Mouse (Mus musculus) liver, embryonic 12.5 days (tissue): ENCODE results near the gene Ptcra. TPM values are rescaled to one million over a fixed set of nuclear protein-coding genes. Genes with fewer than 3 reads are reported as not detected.
"Not testable (repeated sequence)": the region's sequence is repeated elsewhere in the genome, so short reads cannot be mapped to it uniquely, and the experiment has no call there.

Source experiments
- ATAC-seq: fragments of 200-750 bp; cut with Nextera tagmentation; 2 replicates; pipeline ENCODE4 v1.8.0; 2017; ENCODE audit warnings: moderate number of reproducible peaks, mild to moderate bottlenecking, moderate library complexity
- H3K27ac ChIP-seq: fragments of 300-500 bp; sonication (generic); 2 replicates; pipeline ENCODE4 v1.5.1; 2016; ENCODE audit warnings: mild to moderate bottlenecking
- H3K27me3 ChIP-seq: fragments of 300-500 bp; sonication (generic); replicated peaks from 2 replicates; pipeline ENCODE4 v1.6.1; 2016; ENCODE audit warnings: mild to moderate bottlenecking, moderate library complexity
- H3K36me3 ChIP-seq: fragments of 300-500 bp; sonication (generic); 2 replicates; pipeline ENCODE4 v1.6.1; 2016; ENCODE audit warnings: mild to moderate bottlenecking, moderate library complexity
- H3K4me1 ChIP-seq: fragments of 300-500 bp; sonication (generic); 2 replicates; pipeline ENCODE4 v1.6.1; 2016
- H3K4me2 ChIP-seq: fragments of 300-500 bp; sonication (generic); 2 replicates; pipeline ENCODE4 v1.6.1; 2016; ENCODE audit warnings: mild to moderate bottlenecking, moderate library complexity
- H3K4me3 ChIP-seq: fragments of 300-500 bp; sonication (generic); 2 replicates; pipeline ENCODE4 v1.5.1; 2016; ENCODE audit warnings: mild to moderate bottlenecking, moderate library complexity
- H3K9ac ChIP-seq: fragments of 300-500 bp; sonication (generic); 2 replicates; pipeline ENCODE4 v1.6.1; 2016; ENCODE audit warnings: mild to moderate bottlenecking, moderate library complexity
- H3K9me3 ChIP-seq: fragments of 300-500 bp; sonication (generic); replicated peaks from 2 replicates; pipeline ENCODE4 v1.6.1; 2016; ENCODE audit warnings: mild to moderate bottlenecking, moderate library complexity
- WGBS: fragments of 180-500 bp; shearing (Covaris S2); methylation state at CpG from one replicate; pipeline ENCODE4 v1.1.7; 2016; ENCODE audit not compliant: insufficient replicate concordance; 5-methylcytosine and 5-hydroxymethylcytosine counted together
- polyA plus RNA-seq: library from polyadenylated mRNA; unstranded; fragments of >200 nt; fragmentation: Nextera tagmentation; extraction: Ambion mirVana; gene quantifications from 2 replicates; pipeline ENCODE4 v1.2.1, GENCODE M21; 2016

Ptcra gene
- polyA plus RNA-seq = 0.60 and 0.62 TPM in 2 replicates

- H3K9ac ChIP-seq = no peak within 1 kb of the TSS
- peaks cover 7% of the 10 kb centered on the region; the same call in 1 of the 2 replicates for H3K4me1 ChIP-seq
- H3K4me3 ChIP-seq = no peak within 1 kb of the TSS
- no peaks in the 10 kb centered on the region for H3K9me3 ChIP-seq
- H3K4me2 ChIP-seq = no peak within 1 kb of the TSS
- ATAC-seq = no peak
- H3K27ac ChIP-seq = no peak within 1 kb of the TSS
- 26% methylated on average over 2 of the region's 2 CpGs for WGBS
- no peaks in the 10 kb centered on the region for H3K27me3 ChIP-seq
- H3K36me3 ChIP-seq = no peaks in the 10 kb centered on the region
Measured at GRCm38 (mm10) chr17:46763544-46763943, at the start of gene Ptcra. Gene Ptcra, minus strand, starts transcription at chr17:46763712.

GRCm38 (mm10) chr17:46812442-46812841, 48.9 kb upstream of the Ptcra start:
- H3K4me1 ChIP-seq = peaks cover 23% of the 10 kb centered on the region
- 83% methylated on average over 1 of the region's 1 CpGs for WGBS
- ATAC-seq = no peak
- no peak overlapping the region for H3K4me2 ChIP-seq
- H3K9me3 ChIP-seq = no peaks in the 10 kb centered on the region
- H3K27me3 ChIP-seq = no peaks in the 10 kb centered on the region
- H3K4me3 ChIP-seq = no peak overlapping the region
- no peak overlapping the region for H3K27ac ChIP-seq
- no peak overlapping the region for H3K9ac ChIP-seq
- H3K36me3 ChIP-seq = peaks cover 85% of the 10 kb centered on the region

GRCm38 (mm10) chr17:46810672-46811071, 47.2 kb upstream of the Ptcra start:
- H3K9me3 ChIP-seq = no peaks in the 10 kb centered on the region
- H3K27ac ChIP-seq = no peak overlapping the region
- H3K9ac ChIP-seq = no peak overlapping the region
- no peak overlapping the region for H3K4me2 ChIP-seq
- peaks cover 91% of the 10 kb centered on the region for H3K36me3 ChIP-seq
- ATAC-seq = no peak
- H3K4me1 ChIP-seq = peaks cover 5% of the 10 kb centered on the region
- H3K27me3 ChIP-seq = no peaks in the 10 kb centered on the region
- H3K4me3 ChIP-seq = no peak overlapping the region
- WGBS = 74% methylated on average over 3 of the region's 3 CpGs

GRCm38 (mm10) chr17:46809131-46809830, 45.8 kb upstream of the Ptcra start:
- 82% methylated on average over 6 of the region's 6 CpGs for WGBS
- ATAC-seq = no peak

GRCm38 (mm10) chr17:46808376-46808775, 44.9 kb upstream of the Ptcra start:
- peaks cover 94% of the 10 kb centered on the region for H3K36me3 ChIP-seq
- H3K4me3 ChIP-seq = no peak overlapping the region
- H3K27me3 ChIP-seq = no peaks in the 10 kb centered on the region
- WGBS = 87% methylated on average over 10 of the region's 10 CpGs
- H3K4me1 ChIP-seq = no peaks in the 10 kb centered on the region
- H3K27ac ChIP-seq = no peak overlapping the region
- H3K9ac ChIP-seq = no peak overlapping the region
- H3K9me3 ChIP-seq = no peaks in the 10 kb centered on the region
- no peak overlapping the region for H3K4me2 ChIP-seq
- no peak for ATAC-seq

More at GRCm38 (mm10) chr17:46809131-46809830, 45.8 kb upstream of the Ptcra start:
- no peaks in the 10 kb centered on the region for H3K27me3 ChIP-seq
- H3K9ac ChIP-seq = no peak overlapping the region
- peaks cover 95% of the 10 kb centered on the region for H3K36me3 ChIP-seq
- H3K4me2 ChIP-seq = no peak overlapping the region
- no peak overlapping the region for H3K27ac ChIP-seq
- no peak overlapping the region for H3K4me3 ChIP-seq
- H3K4me1 ChIP-seq = no peaks in the 10 kb centered on the region
- no peaks in the 10 kb centered on the region for H3K9me3 ChIP-seq

- Histone ChIP-seq H3K36me3 (peaks cover 78% of the 10 kb centered on the region), H3K27me3 (no peaks in the 10 kb centered on the region), H3K4me2 (no peak overlapping the region), H3K9ac (0 out of 2 replicates have a peak overlapping the region, but pooled peaks have one; percentile 18), H3K27ac (0 out of 2 replicates have a peak overlapping the region, but pooled peaks have one; percentile 5), H3K4me1 (peaks cover 12% of the 10 kb centered on the region), H3K4me3 (no peak overlapping the region), H3K9me3 (no peaks in the 10 kb centered on the region)
- ATAC-seq = no peak
- 74% methylated on average over 6 of the region's 6 CpGs for WGBS
Measured at GRCm38 (mm10) chr17:46801761-46802160, 38.2 kb upstream of the Ptcra start.

- Histone ChIP-seq H3K4me2 (no peak overlapping the region), H3K27me3 (no peaks in the 10 kb centered on the region), H3K9ac (no peak overlapping the region), H3K9me3 (no peaks in the 10 kb centered on the region), H3K4me1 (peaks cover 12% of the 10 kb centered on the region), H3K4me3 (no peak overlapping the region), H3K36me3 (peaks cover 57% of the 10 kb centered on the region), H3K27ac (no peak overlapping the region)
- 67% methylated on average over 10 of the region's 10 CpGs for WGBS
- no peak for ATAC-seq
Measured at GRCm38 (mm10) chr17:46799680-46800079, 36.2 kb upstream of the Ptcra start.

GRCm38 (mm10) chr17:46797386-46797785, 33.9 kb upstream of the Ptcra start:
- no peaks in the 10 kb centered on the region for H3K27me3 ChIP-seq
- no peaks in the 10 kb centered on the region for H3K9me3 ChIP-seq
- peaks cover 37% of the 10 kb centered on the region for H3K36me3 ChIP-seq
- H3K27ac ChIP-seq = no peak overlapping the region
- ATAC-seq = no peak
- no peak overlapping the region for H3K4me2 ChIP-seq
- 73% methylated on average over 7 of the region's 8 CpGs for WGBS
- H3K4me1 ChIP-seq = peaks cover 29% of the 10 kb centered on the region
- no peak overlapping the region for H3K9ac ChIP-seq
- no peak overlapping the region for H3K4me3 ChIP-seq

GRCm38 (mm10) chr17:46796743-46797142, 33.2 kb upstream of the Ptcra start:
- Histone ChIP-seq H3K4me1 (peaks cover 22% of the 10 kb centered on the region), H3K9me3 (no peaks in the 10 kb centered on the region), H3K27ac (no peak overlapping the region), H3K9ac (no peak overlapping the region), H3K27me3 (no peaks in the 10 kb centered on the region), H3K36me3 (peaks cover 31% of the 10 kb centered on the region), H3K4me3 (no peak overlapping the region), H3K4me2 (no peak overlapping the region)
- no peak for ATAC-seq
- 82% methylated on average over 4 of the region's 4 CpGs for WGBS

- ATAC-seq = no peak
- no peak overlapping the region for H3K4me3 ChIP-seq
- peaks cover 16% of the 10 kb centered on the region for H3K4me1 ChIP-seq
- no peak overlapping the region for H3K4me2 ChIP-seq
- WGBS = 68% methylated on average over 2 of the region's 2 CpGs
- no peak overlapping the region for H3K9ac ChIP-seq
- H3K36me3 ChIP-seq = no peaks in the 10 kb centered on the region
- H3K27ac ChIP-seq = no peak overlapping the region
- H3K9me3 ChIP-seq = no peaks in the 10 kb centered on the region
- no peaks in the 10 kb centered on the region; the same call in 1 of the 2 replicates for H3K27me3 ChIP-seq
Measured at GRCm38 (mm10) chr17:46792963-46793362, 29.5 kb upstream of the Ptcra start.

- ATAC-seq, H3K4me3 ChIP-seq, H3K36me3 ChIP-seq, H3K27ac ChIP-seq, H3K9me3 ChIP-seq, H3K27me3 ChIP-seq, H3K9ac ChIP-seq, H3K4me2 ChIP-seq: not testable (repeated sequence)
- 64% methylated on average over 2 of the region's 2 CpGs for WGBS
- peaks cover 19% of the 10 kb centered on the region for H3K4me1 ChIP-seq
Measured at GRCm38 (mm10) chr17:46787974-46788373, 24.5 kb upstream of the Ptcra start.

GRCm38 (mm10) chr17:46786952-46787351, 23.4 kb upstream of the Ptcra start:
- peak; percentile 46; the same call in 1 of the 2 replicates for ATAC-seq
- Histone ChIP-seq H3K4me2 (peak overlapping the region; percentile 29), H3K9me3 (no peaks in the 10 kb centered on the region), H3K36me3 (no peaks in the 10 kb centered on the region), H3K4me1 (peaks cover 18% of the 10 kb centered on the region), H3K27ac (no peak overlapping the region), H3K4me3 (no peak overlapping the region), H3K9ac (0 out of 2 replicates have a peak overlapping the region, but pooled peaks have one; percentile 17), H3K27me3 (no peaks in the 10 kb centered on the region; the same call in 1 of the 2 replicates)
- 35% methylated on average over 5 of the region's 5 CpGs for WGBS
